Mouse (Mus musculus) bone marrow macrophage, adult 2 months (primary cell): ENCODE data around the gene Myo9a. TPM values are rescaled to one million over a fixed set of nuclear protein-coding genes. Genes with fewer than 3 reads are reported as not detected.

ENCODE experiments used
- H3K27ac ChIP-seq: 2 replicates; pipeline ENCODE4 v1.5.1; 2012; ENCODE audit warnings: low read depth, low read length; ENCODE audit not compliant: insufficient read depth
- H3K4me1 ChIP-seq: 2 replicates; pipeline ENCODE4 v1.6.1; 2012; ENCODE audit warnings: low read length; ENCODE audit not compliant: control insufficient read depth, insufficient read depth
- H3K4me3 ChIP-seq: 2 replicates; pipeline ENCODE4 v1.5.1; 2012; ENCODE audit warnings: mild to moderate bottlenecking, low read length, moderate library complexity; ENCODE audit not compliant: insufficient read depth
- CTCF ChIP-seq: IDR thresholded peaks from 2 replicates; pipeline ENCODE4 v1.5.1; 2012; ENCODE audit warnings: low read depth, mild to moderate bottlenecking, low read length, moderate library complexity
- POLR2A ChIP-seq: IDR thresholded peaks from 2 replicates; pipeline ENCODE4 v1.6.1; 2012; ENCODE audit warnings: mild to moderate bottlenecking, low read depth, low read length, borderline replicate concordance
- polyA plus RNA-seq: library from polyadenylated mRNA; stranded (reverse); fragments of >200 nt; gene quantifications from 2 replicates; pipeline ENCODE4 v1.2.4, GENCODE M21; 2012; ENCODE audit not compliant: missing spikeins, insufficient read depth, insufficient read length

The Myo9a gene
- polyA plus RNA-seq, 1 experiment, result 13.1 TPM

GRCm38 (mm10) chr9:59723791-59724442, 26.8 kb upstream of the Myo9a start:
- TF ChIP-seq CTCF, result no peak
- TF ChIP-seq POLR2A, result no peak
- no peak overlapping the region for H3K27ac ChIP-seq

GRCm38 (mm10) chr9:59725515-59725914, 25.2 kb upstream of the Myo9a start:
- H3K4me3 ChIP-seq, result no peak overlapping the region
- H3K4me1 ChIP-seq, result no peaks in the 10 kb centered on the region
- TF ChIP-seq CTCF (no peak), POLR2A (no peak)
- H3K27ac ChIP-seq, result no peak overlapping the region

More at GRCm38 (mm10) chr9:59723791-59724442, 26.8 kb upstream of the Myo9a start:
- no peak overlapping the region for H3K4me3 ChIP-seq
- H3K4me1 ChIP-seq, result no peaks in the 10 kb centered on the region

GRCm38 (mm10) chr9:59727569-59728286, 23.0 kb upstream of the Myo9a start:
- no peak for TF ChIP-seq POLR2A
- TF ChIP-seq CTCF, result no peak
- Histone ChIP-seq H3K4me3 (no peak overlapping the region), H3K27ac (no peak overlapping the region), H3K4me1 (no peaks in the 10 kb centered on the region)

- no peak for TF ChIP-seq POLR2A
- TF ChIP-seq CTCF, result no peak
- Histone ChIP-seq H3K27ac (no peak overlapping the region), H3K4me3 (no peak overlapping the region), H3K4me1 (peaks cover 16% of the 10 kb centered on the region)
Observed at GRCm38 (mm10) chr9:59731136-59731535, 19.6 kb upstream of the Myo9a start.

- H3K27ac ChIP-seq, result no peak overlapping the region
- no peak overlapping the region for H3K4me3 ChIP-seq
- H3K4me1 ChIP-seq, result peaks cover 21% of the 10 kb centered on the region
- TF ChIP-seq POLR2A (no peak), CTCF (no peak)
Observed at GRCm38 (mm10) chr9:59733075-59733474, 17.6 kb upstream of the Myo9a start.

- H3K4me3 ChIP-seq, result no peak overlapping the region
- H3K4me1 ChIP-seq, result peaks cover 21% of the 10 kb centered on the region
- no peak overlapping the region; the same call in 1 of the 2 replicates for H3K27ac ChIP-seq
- TF ChIP-seq POLR2A (no peak), CTCF (no peak)
Observed at GRCm38 (mm10) chr9:59735394-59735793, 15.3 kb upstream of the Myo9a start.

GRCm38 (mm10) chr9:59740593-59740992, 10.1 kb upstream of the Myo9a start:
- no peak overlapping the region for H3K4me3 ChIP-seq
- H3K4me1 ChIP-seq, result peaks cover 5% of the 10 kb centered on the region
- no peak overlapping the region for H3K27ac ChIP-seq
- TF ChIP-seq POLR2A, result no peak
- TF ChIP-seq CTCF, result no peak

- TF ChIP-seq POLR2A, result no peak
- TF ChIP-seq CTCF, result no peak
- no peak overlapping the region for H3K27ac ChIP-seq
Observed at GRCm38 (mm10) chr9:59743903-59744302, 6.8 kb upstream of the Myo9a start.

GRCm38 (mm10) chr9:59748387-59748786, 2.3 kb upstream of the Myo9a start:
- TF ChIP-seq CTCF, result no peak
- Histone ChIP-seq H3K27ac (no peak overlapping the region), H3K4me1 (peaks cover 8% of the 10 kb centered on the region; the same call in 1 of the 2 replicates), H3K4me3 (no peak overlapping the region)

More at GRCm38 (mm10) chr9:59743903-59744302, 6.8 kb upstream of the Myo9a start:
- peaks cover 3% of the 10 kb centered on the region; the same call in 1 of the 2 replicates for H3K4me1 ChIP-seq
- no peak overlapping the region for H3K4me3 ChIP-seq

- Histone ChIP-seq H3K4me3 (no peak overlapping the region), H3K27ac (no peak overlapping the region), H3K4me1 (peaks cover 10% of the 10 kb centered on the region)
- no peak for TF ChIP-seq CTCF
- no peak for TF ChIP-seq POLR2A
Observed at GRCm38 (mm10) chr9:59748969-59749368, 1.7 kb upstream of the Myo9a start.
